Mouse (Mus musculus): ENCODE results near the gene Gucy2g.

DNA sequence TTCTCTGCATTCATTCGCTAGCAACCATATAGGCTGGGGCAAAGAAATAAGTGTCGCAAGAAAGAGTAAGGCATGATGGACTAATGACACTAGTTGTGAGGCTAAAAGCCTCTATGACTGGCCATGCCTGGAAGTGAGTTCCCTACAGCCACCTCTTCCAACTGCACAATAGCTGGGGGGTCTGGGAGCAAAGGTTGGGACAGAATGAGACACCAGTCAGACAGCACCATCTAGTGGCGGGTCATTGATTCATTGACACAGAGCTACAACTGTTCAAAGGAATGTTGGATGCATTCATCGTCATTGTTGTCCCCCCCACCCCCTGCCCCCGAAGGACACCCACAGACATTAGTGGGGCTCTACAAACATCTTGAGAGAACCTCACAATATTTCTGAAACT, 42.7 kb downstream of the Gucy2g start:
- TF ChIP-seq ZNF384 (IDR thresholded peaks at IDR 0.05; ENCODE audit: low read depth, low read length) (no peak), MAFK (IDR thresholded peaks at IDR 0.05; ENCODE audit: insufficient read depth, low read depth, low read length) (no peak), HCFC1 (IDR thresholded peaks at IDR 0.05; ENCODE audit: borderline replicate concordance, insufficient read depth, low read length) (no peak), ZC3H11A (IDR thresholded peaks at IDR 0.05; ENCODE audit: borderline replicate concordance, low read depth, low read length) (peak; percentile 93; the same call in 1 of the 2 replicates), CHD2 (IDR thresholded peaks at IDR 0.05; ENCODE audit: low read depth, low read length) (no peak)
